Mouse (Mus musculus): ENCODE data around the gene Fhl2. TPM values are rescaled to one million over a fixed set of nuclear protein-coding genes. Genes with fewer than 3 reads are reported as not detected.

Gene Fhl2
- polyA plus RNA-seq (2015; fragmentation: Nextera tagmentation; extraction: Ambion mirVana), result 228 and 259 TPM in 2 replicates

GRCm38 (mm10) chr1:43196661-43197241, at the start of gene Fhl2:
TSS of gene Fhl2 (minus strand) at chr1:43196984.
- WGBS, result 42% methylated on average over 5 of the region's 5 CpGs
- Histone ChIP-seq H3K9me3 (no peaks in the 10 kb centered on the region), H3K9ac (peak within 1 kb of the TSS; percentile 77), H3K4me3 (peak within 1 kb of the TSS; percentile 49), H3K27ac (replicated peaks) (peak within 1 kb of the TSS; percentile 88), H3K4me2 (peak within 1 kb of the TSS; percentile 55), H3K27me3 (replicated peaks) (no peaks in the 10 kb centered on the region), H3K36me3 (no peaks in the 10 kb centered on the region), H3K4me1 (peaks cover 33% of the 10 kb centered on the region)
- ATAC-seq (ENCODE audit: extremely low read depth, insufficient number of reproducible peaks, low FRiP score, low TSS enrichment), result peak; percentile 80; the same call in 1 of the 2 replicates

DNA sequence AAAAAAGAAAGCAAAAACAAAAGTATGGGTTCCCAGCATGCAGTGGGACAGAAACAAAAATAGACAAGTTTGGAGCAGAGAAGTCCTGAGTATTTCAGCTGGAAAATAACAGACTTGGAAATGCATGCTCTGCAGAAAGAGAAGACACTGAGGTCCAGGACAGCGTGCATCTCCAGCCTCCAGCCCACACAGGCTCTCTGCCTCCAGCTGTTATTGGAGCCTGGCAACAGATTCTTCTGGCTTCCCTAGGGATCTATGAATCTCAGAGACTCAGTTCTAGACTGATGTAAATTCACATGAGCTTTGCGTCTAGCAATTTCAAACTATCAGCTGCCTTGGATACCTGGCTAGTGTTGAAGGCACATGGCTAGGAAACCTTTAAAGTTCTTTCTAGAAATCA, 48.2 kb upstream of the Fhl2 start:
- peaks cover 54% of the 10 kb centered on the region for H3K4me1 ChIP-seq
- WGBS, result 79% methylated on average over 2 of the region's 2 CpGs
- H3K27ac ChIP-seq (replicated peaks), result no peak overlapping the region
- H3K4me2 ChIP-seq, result no peak overlapping the region
- no peaks in the 10 kb centered on the region for H3K36me3 ChIP-seq
- no peaks in the 10 kb centered on the region for H3K27me3 ChIP-seq (replicated peaks)
- H3K9me3 ChIP-seq, result no peaks in the 10 kb centered on the region
- no peak overlapping the region for H3K9ac ChIP-seq
- no peak for ATAC-seq (ENCODE audit: extremely low read depth, insufficient number of reproducible peaks, low FRiP score, low TSS enrichment)
- H3K4me3 ChIP-seq, result no peak overlapping the region

DNA sequence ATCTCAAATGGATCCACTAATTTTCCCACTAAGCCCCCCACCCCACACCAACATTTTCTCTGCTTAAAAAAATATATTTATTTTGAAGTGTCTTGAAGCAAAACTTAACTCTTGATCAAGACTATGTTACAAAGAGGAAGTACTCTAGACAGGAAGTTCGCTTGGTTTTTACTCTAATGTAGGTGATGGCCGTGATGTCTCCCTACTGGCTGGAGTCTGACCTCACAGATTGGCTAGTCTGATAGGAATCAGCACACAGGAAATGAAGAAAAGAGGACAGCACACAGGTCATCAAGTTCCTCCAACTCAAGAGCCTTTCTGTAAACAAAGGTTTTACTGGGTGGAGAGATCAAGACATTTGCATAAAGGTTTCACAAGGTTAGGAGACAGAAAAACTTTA, 44.4 kb upstream of the Fhl2 start:
- Histone ChIP-seq H3K9me3 (no peaks in the 10 kb centered on the region), H3K4me3 (no peak overlapping the region), H3K4me2 (no peak overlapping the region), H3K4me1 (peaks cover 57% of the 10 kb centered on the region), H3K27ac (replicated peaks) (peak overlapping the region; percentile 50; the same call in 1 of the 2 replicates), H3K27me3 (replicated peaks) (no peaks in the 10 kb centered on the region), H3K36me3 (no peaks in the 10 kb centered on the region), H3K9ac (no peak overlapping the region)
- ATAC-seq (ENCODE audit: extremely low read depth, insufficient number of reproducible peaks, low FRiP score, low TSS enrichment), result no peak
- WGBS, result 80% methylated on average over 2 of the region's 2 CpGs

GRCm38 (mm10) chr1:43239796-43240313, 43.1 kb upstream of the Fhl2 start:
- Histone ChIP-seq H3K27ac (replicated peaks) (peak overlapping the region; percentile 81), H3K27me3 (replicated peaks) (no peaks in the 10 kb centered on the region), H3K36me3 (no peaks in the 10 kb centered on the region), H3K4me3 (no peak overlapping the region), H3K4me1 (peaks cover 60% of the 10 kb centered on the region), H3K4me2 (no peak overlapping the region), H3K9ac (no peak overlapping the region), H3K9me3 (no peaks in the 10 kb centered on the region)
- WGBS, result 52% methylated on average over 2 of the region's 2 CpGs
- ATAC-seq (ENCODE audit: extremely low read depth, insufficient number of reproducible peaks, low FRiP score, low TSS enrichment), result no peak; the same call in 1 of the 2 replicates

- Histone ChIP-seq H3K27me3 (replicated peaks) (no peaks in the 10 kb centered on the region), H3K4me3 (no peak overlapping the region), H3K36me3 (no peaks in the 10 kb centered on the region), H3K9me3 (no peaks in the 10 kb centered on the region), H3K27ac (replicated peaks) (peak overlapping the region; percentile 81), H3K9ac (no peak overlapping the region), H3K4me2 (no peak overlapping the region), H3K4me1 (peaks cover 60% of the 10 kb centered on the region)
- 44% methylated on average over 2 of the region's 2 CpGs for WGBS
- no peak for ATAC-seq (ENCODE audit: extremely low read depth, insufficient number of reproducible peaks, low FRiP score, low TSS enrichment)
Observed at GRCm38 (mm10) chr1:43238471-43238870, 41.7 kb upstream of the Fhl2 start.

GRCm38 (mm10) chr1:43237360-43238235, 40.8 kb upstream of the Fhl2 start:
- H3K27ac ChIP-seq (replicated peaks), result no peak overlapping the region
- peaks cover 60% of the 10 kb centered on the region for H3K4me1 ChIP-seq
- no peaks in the 10 kb centered on the region for H3K9me3 ChIP-seq
- no peak overlapping the region for H3K4me2 ChIP-seq
- no peak overlapping the region for H3K9ac ChIP-seq
- no peak for ATAC-seq (ENCODE audit: extremely low read depth, insufficient number of reproducible peaks, low FRiP score, low TSS enrichment)
- no peak overlapping the region for H3K4me3 ChIP-seq
- no peaks in the 10 kb centered on the region for H3K36me3 ChIP-seq
- WGBS, result 81% methylated on average over 3 of the region's 3 CpGs
- no peaks in the 10 kb centered on the region for H3K27me3 ChIP-seq (replicated peaks)

- 60% methylated on average over 8 of the region's 8 CpGs for WGBS
- peak overlapping the region; percentile 9; the same call in 1 of the 2 replicates for H3K27ac ChIP-seq (replicated peaks)
- H3K9ac ChIP-seq, result no peak overlapping the region
- ATAC-seq (ENCODE audit: extremely low read depth, insufficient number of reproducible peaks, low FRiP score, low TSS enrichment), result no peak
- H3K36me3 ChIP-seq, result no peaks in the 10 kb centered on the region
- no peaks in the 10 kb centered on the region for H3K27me3 ChIP-seq (replicated peaks)
- no peak overlapping the region for H3K4me3 ChIP-seq
- peaks cover 12% of the 10 kb centered on the region; the same call in 1 of the 2 replicates for H3K4me1 ChIP-seq
- no peak overlapping the region for H3K4me2 ChIP-seq
- no peaks in the 10 kb centered on the region for H3K9me3 ChIP-seq
Observed at GRCm38 (mm10) chr1:43225531-43226151, 28.9 kb upstream of the Fhl2 start.

GRCm38 (mm10) chr1:43224943-43225342, 28.2 kb upstream of the Fhl2 start:
- Histone ChIP-seq H3K27ac (replicated peaks) (no peak overlapping the region), H3K4me2 (no peak overlapping the region), H3K9me3 (no peaks in the 10 kb centered on the region), H3K4me3 (no peak overlapping the region), H3K4me1 (peaks cover 12% of the 10 kb centered on the region; the same call in 1 of the 2 replicates), H3K36me3 (no peaks in the 10 kb centered on the region), H3K27me3 (replicated peaks) (no peaks in the 10 kb centered on the region), H3K9ac (no peak overlapping the region)
- no peak for ATAC-seq (ENCODE audit: extremely low read depth, insufficient number of reproducible peaks, low FRiP score, low TSS enrichment)
- 66% methylated on average over 4 of the region's 4 CpGs for WGBS

- Histone ChIP-seq H3K9ac (no peak overlapping the region), H3K4me2 (no peak overlapping the region), H3K4me3 (no peak overlapping the region), H3K36me3 (no peaks in the 10 kb centered on the region), H3K4me1 (peaks cover 12% of the 10 kb centered on the region; the same call in 1 of the 2 replicates), H3K9me3 (no peaks in the 10 kb centered on the region), H3K27me3 (replicated peaks) (no peaks in the 10 kb centered on the region), H3K27ac (replicated peaks) (no peak overlapping the region)
- no peak for ATAC-seq (ENCODE audit: extremely low read depth, insufficient number of reproducible peaks, low FRiP score, low TSS enrichment)
- WGBS, result 62% methylated on average over 2 of the region's 2 CpGs
Observed at GRCm38 (mm10) chr1:43224171-43224570, 27.4 kb upstream of the Fhl2 start.

GRCm38 (mm10) chr1:43223097-43223496, 26.3 kb upstream of the Fhl2 start:
- WGBS, result 79% methylated on average over 5 of the region's 5 CpGs
- Histone ChIP-seq H3K4me1 (peaks cover 12% of the 10 kb centered on the region; the same call in 1 of the 2 replicates), H3K27me3 (replicated peaks) (no peaks in the 10 kb centered on the region), H3K9ac (no peak overlapping the region), H3K27ac (replicated peaks) (no peak overlapping the region), H3K36me3 (no peaks in the 10 kb centered on the region), H3K4me2 (no peak overlapping the region), H3K9me3 (no peaks in the 10 kb centered on the region), H3K4me3 (no peak overlapping the region)
- no peak for ATAC-seq (ENCODE audit: extremely low read depth, insufficient number of reproducible peaks, low FRiP score, low TSS enrichment)

DNA sequence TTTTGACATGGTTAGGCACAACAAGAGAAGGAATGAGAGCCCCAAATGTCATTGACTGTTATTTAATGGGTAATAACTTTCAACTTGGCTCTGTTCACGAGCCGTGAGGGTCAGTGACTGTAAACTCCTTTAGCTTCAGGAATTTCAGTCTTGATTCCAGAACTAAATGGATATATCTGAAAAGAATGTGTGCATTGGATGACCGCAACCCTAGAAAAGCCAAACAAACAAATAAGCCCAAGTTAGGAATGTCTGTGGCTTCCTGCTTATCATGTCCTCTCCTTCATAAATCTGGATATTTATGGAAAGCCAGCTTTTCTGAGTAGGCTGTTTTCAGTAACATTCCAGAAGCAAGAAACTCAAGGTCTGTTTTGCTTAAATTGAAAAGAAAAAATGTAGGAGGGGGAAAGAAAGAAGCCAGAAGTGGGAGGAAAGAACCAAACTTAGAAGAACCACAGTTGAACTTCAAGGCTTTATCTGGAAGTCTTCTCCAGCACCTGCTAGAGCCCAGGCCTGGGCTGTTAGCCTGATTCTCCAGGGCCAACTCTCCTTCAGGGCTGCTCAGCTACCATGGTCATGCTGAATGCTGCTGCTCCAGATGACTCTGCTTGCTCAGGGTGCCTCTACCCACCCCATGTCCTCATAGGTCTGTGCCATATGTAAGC, 21.4 kb upstream of the Fhl2 start:
- H3K4me1 ChIP-seq, result peaks cover 18% of the 10 kb centered on the region
- H3K9me3 ChIP-seq, result no peaks in the 10 kb centered on the region
- no peak overlapping the region for H3K9ac ChIP-seq
- H3K27me3 ChIP-seq (replicated peaks), result no peaks in the 10 kb centered on the region
- H3K4me3 ChIP-seq, result no peak overlapping the region
- H3K36me3 ChIP-seq, result no peaks in the 10 kb centered on the region
- 76% methylated on average over 3 of the region's 3 CpGs for WGBS
- H3K4me2 ChIP-seq, result no peak overlapping the region
- no peak overlapping the region for H3K27ac ChIP-seq (replicated peaks)
- ATAC-seq (ENCODE audit: extremely low read depth, insufficient number of reproducible peaks, low FRiP score, low TSS enrichment), result no peak

Measured in heart, embryonic 13.5 days (tissue).